Mouse (Mus musculus) T-helper 1 cell (primary cell): ENCODE data around the gene Fgfr2.

Experiments
- in situ Hi-C: fragments of 300-600 bp; cut with MboI, MseI; formaldehyde crosslinking; loops from one replicate; pipeline ENCODE4 v1.15.1; 2025; ENCODE audit warnings: high pct_unique_total_duplicates

Fgfr2 gene

GRCm38 (mm10) chr7:132891561-132892310 lies 231.4 kb downstream of the Fgfr2 start:
- in situ Hi-C loops, result no loop called here

GRCm38 (mm10) chr7:132890201-132890600 lies 232.9 kb downstream of the Fgfr2 start:
- in situ Hi-C loops, result no loop called here

- in situ Hi-C loops, result no loop called here
Observed at GRCm38 (mm10) chr7:132889691-132890090, 233.5 kb downstream of the Fgfr2 start.

- in situ Hi-C loops, result no loop called here
Observed at GRCm38 (mm10) chr7:132888518-132889249, 234.5 kb downstream of the Fgfr2 start.

- in situ Hi-C loops, result no loop called here
Observed at GRCm38 (mm10) chr7:132888052-132888451, 235.1 kb downstream of the Fgfr2 start.

GRCm38 (mm10) chr7:132887019-132887804 lies 235.9 kb downstream of the Fgfr2 start:
- in situ Hi-C loops, result no loop called here

- in situ Hi-C loops, result no loop called here
Observed at GRCm38 (mm10) chr7:132884031-132884430, 239.1 kb downstream of the Fgfr2 start.

GRCm38 (mm10) chr7:132882343-132882742 lies 240.8 kb downstream of the Fgfr2 start:
- in situ Hi-C loops, result no loop called here

GRCm38 (mm10) chr7:132880276-132880675 lies 242.9 kb downstream of the Fgfr2 start:
- in situ Hi-C loops, result no loop called here

GRCm38 (mm10) chr7:132875391-132876086 lies 247.6 kb downstream of the Fgfr2 start:
- in situ Hi-C loops, result no loop called here

GRCm38 (mm10) chr7:132873043-132873442 lies 250.1 kb downstream of the Fgfr2 start:
- in situ Hi-C loops, result no loop called here

GRCm38 (mm10) chr7:132866316-132866715 lies 256.8 kb downstream of the Fgfr2 start:
- in situ Hi-C loops, result no loop called here

GRCm38 (mm10) chr7:132859042-132859958 lies 263.9 kb downstream of the Fgfr2 start, which contains the start of gene Abraxas2:
Gene Abraxas2, plus strand, starts transcription at chr7:132859225.
- in situ Hi-C loops, result no loop called here

GRCm38 (mm10) chr7:132858043-132858608 lies 265.0 kb downstream of the Fgfr2 start:
- in situ Hi-C loops, result no loop called here

GRCm38 (mm10) chr7:132856083-132856482 lies 267.1 kb downstream of the Fgfr2 start:
- in situ Hi-C loops, result no loop called here

GRCm38 (mm10) chr7:132853946-132854345 lies 269.2 kb downstream of the Fgfr2 start:
- in situ Hi-C loops, result no loop called here

GRCm38 (mm10) chr7:132853361-132853760 lies 269.8 kb downstream of the Fgfr2 start:
- in situ Hi-C loops, result no loop called here

GRCm38 (mm10) chr7:132852173-132852844 lies 270.8 kb downstream of the Fgfr2 start, which contains the start of gene Eef1akmt2:
Gene Eef1akmt2, minus strand, starts transcription at chr7:132852673.
- in situ Hi-C loops, result no loop called here

GRCm38 (mm10) chr7:132843152-132843551 lies 280.0 kb downstream of the Fgfr2 start:
- in situ Hi-C loops, result no loop called here
